Mouse (Mus musculus): ENCODE measurements around the gene Gm13030. TPM values are rescaled to one million over a fixed set of nuclear protein-coding genes. Genes with fewer than 3 reads are reported as not detected.
"Not testable (repeated sequence)": the region's sequence is repeated elsewhere in the genome, so short reads cannot be mapped to it uniquely, and the experiment has no call there.

Gene Gm13030
- polyA plus RNA-seq, 1 experiment from 2014 or later, result not detected

DNA sequence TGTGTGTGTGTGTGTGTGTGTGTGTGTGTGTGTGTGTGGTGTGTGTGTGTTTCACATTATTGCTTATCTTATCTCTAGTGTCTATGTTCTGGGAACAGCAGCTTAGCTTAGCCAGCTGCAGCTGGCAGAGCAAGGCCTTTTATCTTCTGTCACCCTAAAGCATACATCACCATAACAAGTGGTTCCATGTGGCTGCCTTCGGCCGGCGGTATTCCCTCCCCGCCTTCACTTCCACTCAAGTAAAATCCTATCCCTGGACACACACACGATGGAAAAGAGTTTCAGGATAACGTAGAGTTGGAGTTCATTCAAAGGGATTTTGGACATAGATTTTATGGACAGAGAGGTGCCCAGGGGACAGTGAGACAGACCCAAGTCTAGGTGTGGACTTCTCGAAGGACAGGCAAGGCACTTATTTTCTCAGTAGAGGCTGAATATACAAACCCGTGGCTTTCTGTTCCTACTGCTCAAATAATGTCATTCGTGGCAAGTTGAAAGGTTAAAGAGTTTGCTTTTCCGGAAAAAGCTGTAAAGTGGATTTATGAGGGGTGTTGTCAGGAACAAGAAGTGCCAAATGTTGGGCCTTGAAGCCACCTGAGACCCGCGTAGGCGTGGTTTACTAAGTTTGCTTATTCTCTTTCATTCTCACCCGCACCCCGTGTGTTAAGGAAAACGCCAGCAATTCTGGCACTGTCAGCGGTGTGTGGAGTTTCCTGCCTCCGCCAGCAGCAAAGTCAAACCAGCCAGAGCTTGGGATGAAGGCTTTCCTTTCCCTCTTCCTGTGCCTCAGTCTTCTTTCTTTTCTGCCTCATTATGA is 47.8 kb downstream of the Gm13030 start:
- 76% methylated on average over 18 of the region's 18 CpGs for WGBS
- Histone ChIP-seq H3K27ac (ENCODE audit: low read length) (no peak overlapping the region), H3K4me2 (ENCODE audit: low read length) (no peak overlapping the region), H3K36me3 (ENCODE audit: control insufficient read depth, insufficient read depth) (no peaks in the 10 kb centered on the region), H3K9me3 (ENCODE audit: control insufficient read depth, low read length) (0 out of 2 replicates have a peak, but pooled peaks cover 2% of the 10 kb centered on the region), H3K4me1 (replicated peaks; ENCODE audit: control insufficient read depth, insufficient read depth, low read length) (no peaks in the 10 kb centered on the region), H3K9ac (replicated peaks; ENCODE audit: low read depth, low read length) (no peak overlapping the region), H3K4me3 (replicated peaks; ENCODE audit: low read length) (no peak overlapping the region), H3K27me3 (replicated peaks; ENCODE audit: control insufficient read depth, insufficient read depth, low read length) (no peaks in the 10 kb centered on the region)
- ATAC-seq, result no peak

- Histone ChIP-seq H3K9me3 (ENCODE audit: control insufficient read depth, low read length) (0 out of 2 replicates have a peak, but pooled peaks cover 2% of the 10 kb centered on the region), H3K4me2 (ENCODE audit: low read length) (no peak overlapping the region), H3K4me3 (replicated peaks; ENCODE audit: low read length) (no peak overlapping the region), H3K9ac (replicated peaks; ENCODE audit: low read depth, low read length) (no peak overlapping the region), H3K4me1 (replicated peaks; ENCODE audit: control insufficient read depth, insufficient read depth, low read length) (no peaks in the 10 kb centered on the region), H3K36me3 (ENCODE audit: control insufficient read depth, insufficient read depth) (no peaks in the 10 kb centered on the region), H3K27me3 (replicated peaks; ENCODE audit: control insufficient read depth, insufficient read depth, low read length) (no peaks in the 10 kb centered on the region), H3K27ac (ENCODE audit: low read length) (no peak overlapping the region)
- ATAC-seq, result no peak
- WGBS, result 81% methylated on average over 2 of the region's 2 CpGs
Measured at GRCm38 (mm10) chr4:138824660-138825059, 49.1 kb downstream of the Gm13030 start.

DNA sequence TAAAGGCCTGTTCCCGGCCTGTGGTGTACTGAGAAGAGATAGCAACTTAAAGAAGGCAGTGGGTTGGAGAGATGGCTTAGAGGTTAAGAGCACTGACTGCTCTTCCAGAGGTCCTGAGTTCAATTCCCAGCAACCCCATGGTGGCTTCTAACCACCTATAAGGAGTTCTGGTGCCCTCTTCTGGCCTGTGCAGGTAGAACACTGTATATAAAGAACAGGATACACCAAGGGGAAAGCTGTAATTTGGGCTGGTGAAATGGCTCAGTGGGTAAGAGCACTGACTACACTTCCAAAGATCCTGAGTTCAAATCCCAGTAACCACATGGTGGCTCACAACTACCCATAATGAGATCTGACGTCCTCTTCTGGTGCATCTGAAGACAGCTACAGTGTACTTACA is 49.6 kb downstream of the Gm13030 start:
- H3K4me2 ChIP-seq (ENCODE audit: low read length); ATAC-seq; H3K36me3 ChIP-seq (ENCODE audit: control insufficient read depth, insufficient read depth); H3K27ac ChIP-seq (ENCODE audit: low read length); H3K9me3 ChIP-seq (ENCODE audit: control insufficient read depth, low read length); H3K9ac ChIP-seq (replicated peaks; ENCODE audit: low read depth, low read length); H3K27me3 ChIP-seq (replicated peaks; ENCODE audit: control insufficient read depth, insufficient read depth, low read length); H3K4me1 ChIP-seq (replicated peaks; ENCODE audit: control insufficient read depth, insufficient read depth, low read length); H3K4me3 ChIP-seq (replicated peaks; ENCODE audit: low read length): not testable (repeated sequence)
- 75% methylated on average over 2 of the region's 2 CpGs for WGBS

DNA sequence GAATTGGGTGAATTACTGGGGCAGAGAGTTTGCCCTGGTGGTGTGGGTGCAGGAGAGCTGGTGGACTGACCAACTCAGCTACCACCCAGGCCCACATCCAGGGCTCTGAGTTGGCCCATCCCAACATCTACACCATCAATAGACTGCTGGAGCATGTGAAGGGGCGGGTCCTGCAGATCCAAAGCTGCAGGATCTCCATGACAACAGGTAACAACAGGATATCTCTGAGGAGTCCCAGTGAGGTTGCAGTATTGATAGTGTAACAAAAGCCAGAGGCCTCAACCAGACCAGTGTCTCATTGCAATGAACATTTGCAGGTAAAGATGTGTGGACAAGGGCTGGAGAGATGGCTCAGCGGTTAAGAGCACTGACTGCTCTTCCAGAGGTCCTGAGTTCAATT is 52.7 kb downstream of the Gm13030 start:
- Histone ChIP-seq H3K9ac (replicated peaks; ENCODE audit: low read depth, low read length) (no peak overlapping the region), H3K36me3 (ENCODE audit: control insufficient read depth, insufficient read depth) (no peaks in the 10 kb centered on the region), H3K4me2 (ENCODE audit: low read length) (no peak overlapping the region), H3K4me1 (replicated peaks; ENCODE audit: control insufficient read depth, insufficient read depth, low read length) (no peaks in the 10 kb centered on the region), H3K27ac (ENCODE audit: low read length) (no peak overlapping the region), H3K9me3 (ENCODE audit: control insufficient read depth, low read length) (0 out of 2 replicates have a peak, but pooled peaks cover 2% of the 10 kb centered on the region), H3K4me3 (replicated peaks; ENCODE audit: low read length) (no peak overlapping the region), H3K27me3 (replicated peaks; ENCODE audit: control insufficient read depth, insufficient read depth, low read length) (no peaks in the 10 kb centered on the region)
- WGBS, result 79% methylated on average over 2 of the region's 2 CpGs
- ATAC-seq, result no peak

Other genes starting within 250 kb of the Gm13030 start
- 0.72 and 0.79 TPM in 2 replicates for gene Vwa5b1, start 238.1 kb downstream of the Gm13030 start, polyA plus RNA-seq (2015; fragmentation: Nextera tagmentation; extraction: Ambion mirVana)
- not detected in 2 replicates for gene Pla2g2c, start 149.2 kb downstream of the Gm13030 start, polyA plus RNA-seq (2015; fragmentation: Nextera tagmentation; extraction: Ambion mirVana)
- 1.3 and 1.9 TPM in 2 replicates for gene Ubxn10, start 136.8 kb downstream of the Gm13030 start, polyA plus RNA-seq (2015; fragmentation: Nextera tagmentation; extraction: Ambion mirVana)
- gene Pla2g2f, start 116.3 kb downstream of the Gm13030 start, polyA plus RNA-seq (2015; fragmentation: Nextera tagmentation; extraction: Ambion mirVana), result not detected in 2 replicates
- gene Pla2g2d, start 98.2 kb downstream of the Gm13030 start, polyA plus RNA-seq (2015; fragmentation: Nextera tagmentation; extraction: Ambion mirVana), result 0.16 TPM in 1 of 2 replicates, not detected in the other
- 0.54 and 1.2 TPM in 2 replicates for gene Pla2g5, start 10.5 kb downstream of the Gm13030 start, polyA plus RNA-seq (2015; fragmentation: Nextera tagmentation; extraction: Ambion mirVana)
- not detected in 2 replicates for gene Pla2g2e, start 4.0 kb upstream of the Gm13030 start, polyA plus RNA-seq (2015; fragmentation: Nextera tagmentation; extraction: Ambion mirVana)
- gene Otud3, start 40.0 kb upstream of the Gm13030 start, polyA plus RNA-seq (2015; fragmentation: Nextera tagmentation; extraction: Ambion mirVana), result 2.4 and 3.2 TPM in 2 replicates
- gene Rnf186, start 93.1 kb upstream of the Gm13030 start, polyA plus RNA-seq (2015; fragmentation: Nextera tagmentation; extraction: Ambion mirVana), result not detected in 2 replicates
- gene Tmco4, start 98.9 kb upstream of the Gm13030 start, polyA plus RNA-seq (2015; fragmentation: Nextera tagmentation; extraction: Ambion mirVana), result 1.1 and 1.2 TPM in 2 replicates
- gene Htr6, start 201.6 kb upstream of the Gm13030 start, polyA plus RNA-seq (2015; fragmentation: Nextera tagmentation; extraction: Ambion mirVana), result 0.34 and 0.60 TPM in 2 replicates
- gene Nbl1, start 219.0 kb upstream of the Gm13030 start, polyA plus RNA-seq (2015; fragmentation: Nextera tagmentation; extraction: Ambion mirVana), result 27.0 and 30.3 TPM in 2 replicates

Data from forebrain, embryonic 16.5 days (tissue).